Comparison of ENCODE assay signal across 16 mouse cellular contexts in the genomic region with DNA sequence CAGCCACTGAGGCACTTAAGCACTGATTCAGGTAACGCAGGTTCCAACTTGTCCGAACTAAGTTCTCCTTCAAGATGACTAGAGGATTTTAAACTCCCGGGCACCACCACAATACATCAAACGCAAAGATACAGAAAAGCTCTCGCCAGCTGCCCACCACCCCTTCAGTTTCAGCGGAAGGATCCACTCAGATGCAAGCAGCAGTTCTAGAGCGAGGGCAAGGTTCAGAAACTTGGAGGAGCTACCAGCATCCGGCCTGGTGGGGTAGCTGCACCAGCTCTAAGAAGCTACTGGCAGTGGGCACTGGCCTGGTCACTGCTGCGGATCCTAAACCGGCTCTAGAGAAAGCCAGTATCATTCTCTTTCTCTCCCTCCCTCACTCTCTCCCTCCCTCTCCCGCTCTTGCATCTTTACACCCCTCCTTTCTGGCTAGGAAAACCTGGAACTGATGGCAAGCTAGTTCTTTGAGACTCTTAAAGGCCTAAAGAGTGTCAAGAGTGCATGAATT. TPM values are rescaled to one million over a fixed set of nuclear protein-coding genes. Genes with fewer than 3 reads are reported as not detected.
A peak's percentile ranks its signal among the peaks of the same experiment; 100 is the strongest.
DNase-seq lines count a peak whose midpoint lies in the region; ATAC-seq and TF ChIP-seq lines count a peak whose summit lies in the region.
"Had no signal": no experiment of that assay in that cellular context is flagged by ENCODE, and none has a peak within 500 bp of the region (broad histone marks: within the 10 kb centered on the region; RNA-seq: fewer than 3 reads in every experiment).

No protein-coding gene starts in this region.

- TF ChIP-seq CTCF in forebrain, postnatal 0 days (IDR thresholded peaks at IDR 0.05; ENCODE audit: low read depth), result no peak

- 0 out of 2 replicates have a peak, but pooled peaks cover 3% of the 10 kb centered on the region for H3K4me1 ChIP-seq in forebrain, postnatal 0 days (ENCODE audit: insufficient read depth)
- H3K4me1 ChIP-seq in forebrain, embryonic 16.5 days (replicated peaks; ENCODE audit: control insufficient read depth, insufficient read depth, low read length), result peaks cover 17% of the 10 kb centered on the region
- peaks cover 31% of the 10 kb centered on the region for H3K4me1 ChIP-seq in neural tube, embryonic 15.5 days
- peaks cover 55% of the 10 kb centered on the region for H3K4me1 ChIP-seq in embryonic facial prominence, embryonic 10.5 days
- peaks cover 45% of the 10 kb centered on the region for H3K4me1 ChIP-seq in kidney, embryonic 15.5 days

- H3K27ac ChIP-seq in forebrain, postnatal 0 days (ENCODE audit: low read depth, low read length), result no peak overlapping the region
- no peak overlapping the region for H3K27ac ChIP-seq in forebrain, embryonic 16.5 days (ENCODE audit: low read length)
- H3K27ac ChIP-seq in neural tube, embryonic 15.5 days (replicated peaks), result no peak overlapping the region
- H3K27ac ChIP-seq in embryonic facial prominence, embryonic 10.5 days (replicated peaks), result no peak overlapping the region
- no peak overlapping the region for H3K27ac ChIP-seq in kidney, embryonic 15.5 days
- H3K27ac ChIP-seq: heart, embryonic 10.5 days; limb, embryonic 15.5 days; macrophage had no signal

- peaks cover 10% of the 10 kb centered on the region; the same call in 1 of the 2 replicates for H3K27me3 ChIP-seq in forebrain, postnatal 0 days (ENCODE audit: insufficient read depth, low read length)
- H3K27me3 ChIP-seq in forebrain, embryonic 16.5 days (replicated peaks; ENCODE audit: control insufficient read depth, insufficient read depth, low read length), result no peaks in the 10 kb centered on the region; the same call in 1 of the 2 replicates
- H3K27me3 ChIP-seq in neural tube, embryonic 15.5 days (replicated peaks), result peaks cover 4% of the 10 kb centered on the region; the same call in 1 of the 2 replicates
- H3K27me3 ChIP-seq in embryonic facial prominence, embryonic 10.5 days (replicated peaks; ENCODE audit: low read depth, poor library complexity, severe bottlenecking), result peaks cover 85% of the 10 kb centered on the region
- peaks cover 74% of the 10 kb centered on the region for H3K27me3 ChIP-seq in kidney, embryonic 15.5 days

- ATAC-seq in forebrain, postnatal 0 days, result no peak
- no peak for ATAC-seq in forebrain, embryonic 16.5 days
- ATAC-seq in neural tube, embryonic 15.5 days (ENCODE audit: low FRiP score), result no peak
- no peak for ATAC-seq in kidney, embryonic 15.5 days (replicated peaks; ENCODE audit: low FRiP score)
- ATAC-seq: intestine, postnatal 0 days had no signal

- H3K4me3 ChIP-seq in forebrain, postnatal 0 days (ENCODE audit: low read depth, low read length), result no peak overlapping the region
- no peak overlapping the region for H3K4me3 ChIP-seq in forebrain, embryonic 16.5 days (replicated peaks; ENCODE audit: low read length)
- H3K4me3 ChIP-seq in neural tube, embryonic 15.5 days (replicated peaks), result no peak overlapping the region
- H3K4me3 ChIP-seq in embryonic facial prominence, embryonic 10.5 days, result no peak overlapping the region
- H3K4me3 ChIP-seq in kidney, embryonic 15.5 days (replicated peaks), result no peak overlapping the region
- H3K4me3 ChIP-seq: limb, embryonic 15.5 days had no signal

- DNase-seq in forebrain, postnatal 0 days, result peak; percentile 10
- peak; percentile 31 for DNase-seq in neural tube, embryonic 10.5 days (ENCODE audit: extremely low spot score, low spot score)
- peak; percentile 29 for DNase-seq in embryonic facial prominence, embryonic 10.5 days (ENCODE audit: low spot score)
- no peak for DNase-seq in right cerebral cortex, postnatal 25 days
- DNase-seq: gastrocnemius, postnatal 25 days; heart, postnatal 36 days; kidney, postnatal 14 days; lung, adult 18-20 months had no signal

- no peak overlapping the region for H3K4me2 ChIP-seq in forebrain, postnatal 0 days (ENCODE audit: low read depth)
- no peak overlapping the region for H3K4me2 ChIP-seq in forebrain, embryonic 16.5 days (ENCODE audit: low read length)
- H3K4me2 ChIP-seq in neural tube, embryonic 15.5 days, result no peak overlapping the region
- H3K4me2 ChIP-seq in kidney, embryonic 15.5 days, result no peak overlapping the region
- H3K4me2 ChIP-seq: limb, embryonic 15.5 days had no signal

- H3K9ac ChIP-seq in forebrain, postnatal 0 days, result no peak overlapping the region
- H3K9ac ChIP-seq in forebrain, embryonic 16.5 days (replicated peaks; ENCODE audit: low read depth, low read length), result no peak overlapping the region
- H3K9ac ChIP-seq in neural tube, embryonic 15.5 days (replicated peaks), result no peak overlapping the region
- no peak overlapping the region for H3K9ac ChIP-seq in kidney, embryonic 15.5 days
- H3K9ac ChIP-seq: limb, embryonic 15.5 days had no signal

- 41% methylated on average over 11 of the region's 11 CpGs for WGBS in forebrain, postnatal 0 days
- WGBS in forebrain, embryonic 16.5 days, result 34% methylated on average over 11 of the region's 11 CpGs
- 32% methylated on average over 11 of the region's 11 CpGs for WGBS in neural tube, embryonic 15.5 days
- 8% methylated on average over 11 of the region's 11 CpGs for WGBS in embryonic facial prominence, embryonic 10.5 days
- 40% methylated on average over 11 of the region's 11 CpGs for WGBS in kidney, embryonic 15.5 days

- no peaks in the 10 kb centered on the region for H3K36me3 ChIP-seq in forebrain, postnatal 0 days (ENCODE audit: insufficient read depth)
- H3K36me3 ChIP-seq in forebrain, embryonic 16.5 days (ENCODE audit: control insufficient read depth, insufficient read depth), result no peaks in the 10 kb centered on the region
- no peaks in the 10 kb centered on the region for H3K36me3 ChIP-seq in neural tube, embryonic 15.5 days
- no peaks in the 10 kb centered on the region for H3K36me3 ChIP-seq in embryonic facial prominence, embryonic 10.5 days (replicated peaks)
- no peaks in the 10 kb centered on the region for H3K36me3 ChIP-seq in kidney, embryonic 15.5 days
- H3K36me3 ChIP-seq: heart, embryonic 10.5 days; limb, embryonic 15.5 days had no signal

- no peaks in the 10 kb centered on the region for H3K9me3 ChIP-seq in forebrain, postnatal 0 days (ENCODE audit: low read length)
- H3K9me3 ChIP-seq in forebrain, embryonic 16.5 days (ENCODE audit: control insufficient read depth, low read length), result no peaks in the 10 kb centered on the region
- H3K9me3 ChIP-seq in neural tube, embryonic 15.5 days (replicated peaks), result no peaks in the 10 kb centered on the region
- no peaks in the 10 kb centered on the region for H3K9me3 ChIP-seq in embryonic facial prominence, embryonic 10.5 days
- H3K9me3 ChIP-seq in kidney, embryonic 15.5 days (replicated peaks), result no peaks in the 10 kb centered on the region
- H3K9me3 ChIP-seq: heart, embryonic 10.5 days; limb, embryonic 15.5 days had no signal

RNA-seq across cellular contexts. Expression of a gene that starts 1.1 kb away (rescaled TPM):
- total RNA-seq in forebrain, postnatal 0 days (2014; rRNA removed), result 24.3 and 34.9 TPM in 2 replicates
- 8.1 and 17.0 TPM in 2 replicates for polyA plus RNA-seq in forebrain, postnatal 0 days (2015; fragmentation: Nextera tagmentation; extraction: Ambion mirVana)
- polyA plus RNA-seq in forebrain, embryonic 16.5 days (2015; fragmentation: Nextera tagmentation; extraction: Ambion mirVana), result 29.1 and 31.1 TPM in 2 replicates
- polyA plus RNA-seq in neural tube, embryonic 15.5 days (2015; fragmentation: Nextera tagmentation; extraction: Ambion mirVana), result 27.9 and 34.5 TPM in 2 replicates
- polyA plus RNA-seq in embryonic facial prominence, embryonic 10.5 days (2016; fragmentation: Nextera tagmentation; extraction: Ambion mirVana), result 15.6 and 19.0 TPM in 2 replicates
- 6.7 and 9.5 TPM in 2 replicates for polyA plus RNA-seq in kidney, embryonic 15.5 days (2015; fragmentation: Nextera tagmentation; extraction: Ambion mirVana)
- polyA plus RNA-seq: C2C12, macrophage had no signal
